Mouse (Mus musculus) hindbrain, embryonic 16.5 days (tissue): ENCODE results near the gene Med1. TPM values are rescaled to one million over a fixed set of nuclear protein-coding genes. Genes with fewer than 3 reads are reported as not detected.
A peak's percentile ranks its signal among the peaks of the same experiment; 100 is the strongest.
"Not testable (repeated sequence)": the region's sequence is repeated elsewhere in the genome, so short reads cannot be mapped to it uniquely, and the experiment has no call there.

Source experiments
- ATAC-seq: fragments of 200-750 bp; cut with Nextera tagmentation; 2 replicates; pipeline ENCODE4 v1.8.0; 2017; ENCODE audit warnings: moderate TSS enrichment, moderate library complexity
- H3K27ac ChIP-seq: fragments of 300-500 bp; sonication (generic); 2 replicates; pipeline ENCODE4 v1.5.1; 2014; ENCODE audit warnings: low read depth, mild to moderate bottlenecking, control low read depth, low read length, moderate library complexity
- H3K27me3 ChIP-seq: fragments of 300-500 bp; sonication (generic); replicated peaks from 2 replicates; pipeline ENCODE4 v1.6.1; 2014; ENCODE audit warnings: low read length; ENCODE audit not compliant: control insufficient read depth, insufficient read depth
- H3K36me3 ChIP-seq: fragments of 300-500 bp; sonication (generic); 2 replicates; pipeline ENCODE4 v1.6.1; 2014; ENCODE audit warnings: mild to moderate bottlenecking, low read length, moderate library complexity, mixed read lengths; ENCODE audit not compliant: control insufficient read depth, insufficient read depth
- H3K4me1 ChIP-seq: fragments of 300-500 bp; sonication (generic); 2 replicates; pipeline ENCODE4 v1.6.1; 2014; ENCODE audit warnings: low read depth, low read length; ENCODE audit not compliant: control insufficient read depth, insufficient read depth
- H3K4me2 ChIP-seq: fragments of 300-500 bp; sonication (generic); 2 replicates; pipeline ENCODE4 v1.6.1; 2014; ENCODE audit warnings: mild to moderate bottlenecking, low read length, control low read depth, moderate library complexity
- H3K4me3 ChIP-seq: fragments of 300-500 bp; sonication (generic); 2 replicates; pipeline ENCODE4 v1.5.1; 2014; ENCODE audit warnings: mild to moderate bottlenecking, low read length, control low read depth, moderate library complexity
- H3K9ac ChIP-seq: fragments of 300-500 bp; sonication (generic); 2 replicates; pipeline ENCODE4 v1.6.1; 2014; ENCODE audit warnings: low read depth, mild to moderate bottlenecking, control low read depth, low read length, moderate library complexity
- H3K9me3 ChIP-seq: fragments of 300-500 bp; sonication (generic); 2 replicates; pipeline ENCODE4 v1.6.1; 2014; ENCODE audit warnings: mild to moderate bottlenecking, low read length, moderate library complexity; ENCODE audit not compliant: control insufficient read depth
- WGBS: fragments of 180-500 bp; shearing (Covaris S2); extraction: QIAGEN DNeasy Blood & Tissue Kit; methylation state at CpG from one replicate; pipeline ENCODE4 v1.1.7; 2014; 5-methylcytosine and 5-hydroxymethylcytosine counted together
- polyA plus RNA-seq: library from polyadenylated mRNA; unstranded; fragments of >200 nt; fragmentation: Nextera tagmentation; extraction: Ambion mirVana; gene quantifications from 2 replicates; pipeline ENCODE4 v1.2.1, GENCODE M21; 2015

Med1 gene
- polyA plus RNA-seq, 1 experiment from 2014 or later: 48.7 TPM

GRCm38 (mm10) chr11:98203351-98203911 is 10.3 kb upstream of the Med1 start:
- under 1% methylated on average over 37 of the region's 37 CpGs for WGBS
- Histone ChIP-seq H3K27me3 (no peaks in the 10 kb centered on the region), H3K9ac (peak overlapping the region; percentile 93), H3K9me3 (no peaks in the 10 kb centered on the region), H3K4me2 (peak overlapping the region; percentile 90), H3K4me1 (peaks cover 23% of the 10 kb centered on the region), H3K27ac (peak overlapping the region; percentile 100), H3K4me3 (peak overlapping the region; percentile 99), H3K36me3 (no peaks in the 10 kb centered on the region)
- ATAC-seq: peak; percentile 61

- Histone ChIP-seq H3K36me3 (no peaks in the 10 kb centered on the region), H3K27me3 (no peaks in the 10 kb centered on the region), H3K27ac (peak within 1 kb of the TSS; percentile 100), H3K4me1 (peaks cover 22% of the 10 kb centered on the region), H3K9me3 (no peaks in the 10 kb centered on the region), H3K4me2 (peak within 1 kb of the TSS; percentile 90), H3K9ac (peak within 1 kb of the TSS; percentile 93), H3K4me3 (peak within 1 kb of the TSS; percentile 99)
- WGBS: under 1% methylated on average over 52 of the region's 63 CpGs
- peak; percentile 94 for ATAC-seq
Observed at GRCm38 (mm10) chr11:98202641-98203350, 9.7 kb upstream of the Med1 start, which contains the start of gene Cdk12. TSS of gene Cdk12 (plus strand) at chr11:98203059.

DNA sequence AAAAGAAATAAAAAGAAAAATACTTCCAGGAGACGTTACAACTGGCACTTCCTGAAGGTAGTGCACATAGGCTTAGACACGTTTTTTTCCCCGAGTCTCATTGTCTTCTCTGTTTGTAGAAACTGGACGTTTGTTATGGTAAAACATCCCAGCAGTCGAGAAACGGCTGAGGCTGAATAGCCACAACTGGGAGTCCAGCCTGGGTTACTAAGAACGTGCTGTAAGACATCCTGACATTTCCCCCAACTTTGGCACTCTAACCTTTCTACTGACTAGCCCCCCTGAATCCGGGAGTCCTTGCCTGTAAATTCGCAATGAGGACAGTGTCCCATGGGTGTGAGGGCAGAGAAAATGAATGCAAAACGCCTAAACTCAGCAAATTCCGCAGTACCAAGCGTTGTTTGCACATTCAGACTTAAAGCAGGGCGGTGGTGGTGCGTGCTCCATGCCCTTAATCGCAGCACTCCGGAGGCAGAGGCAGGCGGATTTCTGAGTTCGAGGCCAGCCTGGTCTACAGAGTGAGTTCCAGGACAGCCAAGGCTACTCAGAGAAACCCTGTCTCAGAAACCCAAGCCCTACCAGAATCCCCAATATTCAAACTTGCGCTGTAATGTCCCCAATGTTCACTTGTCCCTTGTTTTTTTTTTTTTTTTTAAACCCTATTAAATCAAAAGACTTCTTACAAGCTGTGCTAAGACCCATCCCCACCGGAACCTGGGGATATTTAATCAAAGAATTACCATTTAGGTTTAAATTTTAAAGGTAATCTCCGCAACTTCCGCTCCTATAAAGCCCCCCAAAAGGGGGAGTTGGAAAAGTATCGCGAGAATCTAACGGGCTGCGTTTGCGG is 8.9 kb upstream of the Med1 start:
- Histone ChIP-seq H3K36me3 (no peaks in the 10 kb centered on the region), H3K4me2 (peak overlapping the region; percentile 88), H3K27me3 (no peaks in the 10 kb centered on the region), H3K9me3 (no peaks in the 10 kb centered on the region), H3K4me1 (peaks cover 17% of the 10 kb centered on the region), H3K4me3 (peak overlapping the region; percentile 99), H3K9ac (peak overlapping the region; percentile 76), H3K27ac (peak overlapping the region; percentile 78)
- 2% methylated on average over 27 of the region's 27 CpGs for WGBS
- ATAC-seq: no peak

DNA sequence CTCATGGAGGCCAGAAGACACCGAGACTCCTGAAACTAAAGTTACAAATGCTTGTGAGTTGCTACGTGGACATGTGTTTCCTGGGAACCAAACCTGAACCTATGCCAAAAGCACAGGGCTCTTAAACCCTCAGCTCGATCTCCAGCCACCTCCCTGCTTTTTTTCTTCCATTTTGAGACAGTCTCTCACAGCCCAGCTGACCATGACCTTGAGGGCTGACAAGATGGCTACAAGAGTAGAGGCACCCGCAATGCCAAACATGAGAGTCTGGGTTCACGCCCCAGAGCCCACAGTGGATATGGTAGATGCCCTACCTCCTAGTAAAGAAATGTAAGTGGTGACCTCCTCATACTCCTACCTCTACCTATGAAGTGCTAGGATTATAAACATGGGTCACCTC is 2.3 kb downstream of the Med1 start:
- no peak overlapping the region for H3K4me2 ChIP-seq
- no peak for ATAC-seq
- H3K27me3 ChIP-seq: no peaks in the 10 kb centered on the region
- H3K4me3 ChIP-seq: no peak overlapping the region
- H3K9ac ChIP-seq: no peak overlapping the region
- no peaks in the 10 kb centered on the region for H3K9me3 ChIP-seq
- H3K27ac ChIP-seq: no peak overlapping the region
- peaks cover 19% of the 10 kb centered on the region for H3K36me3 ChIP-seq
- WGBS: 82% methylated on average over 5 of the region's 5 CpGs
- H3K4me1 ChIP-seq: peaks cover 6% of the 10 kb centered on the region

GRCm38 (mm10) chr11:98187640-98188395 is 5.3 kb downstream of the Med1 start:
- H3K4me3 ChIP-seq: no peak overlapping the region
- peaks cover 6% of the 10 kb centered on the region for H3K4me1 ChIP-seq
- no peaks in the 10 kb centered on the region for H3K27me3 ChIP-seq
- no peak overlapping the region for H3K9ac ChIP-seq
- no peak overlapping the region for H3K4me2 ChIP-seq
- ATAC-seq: no peak
- H3K9me3 ChIP-seq: no peaks in the 10 kb centered on the region
- 93% methylated on average over 9 of the region's 9 CpGs for WGBS
- peaks cover 34% of the 10 kb centered on the region for H3K36me3 ChIP-seq
- no peak overlapping the region for H3K27ac ChIP-seq

DNA sequence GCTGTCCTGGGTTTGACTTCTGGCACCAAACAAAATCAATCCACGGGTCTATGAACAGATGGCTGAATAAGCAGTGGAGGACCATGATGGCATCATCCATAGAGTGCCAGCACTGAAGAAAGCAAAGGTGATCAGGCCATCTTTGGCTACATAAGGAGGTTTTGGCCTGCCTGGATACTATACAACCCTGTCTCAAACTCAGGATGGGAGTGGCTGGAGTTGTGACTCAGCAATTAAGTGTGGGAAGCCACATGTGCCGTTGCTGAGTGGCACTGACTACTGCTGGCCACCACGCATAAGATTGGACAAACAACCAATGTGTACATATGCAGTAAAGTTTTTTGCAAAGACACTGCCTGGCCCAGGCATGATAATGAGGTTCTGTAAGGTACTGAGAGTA is 10.9 kb downstream of the Med1 start:
- not testable (repeated sequence) for H3K27me3 ChIP-seq, H3K9ac ChIP-seq, H3K4me1 ChIP-seq, H3K9me3 ChIP-seq, H3K4me2 ChIP-seq, H3K4me3 ChIP-seq, ATAC-seq, H3K27ac ChIP-seq
- H3K36me3 ChIP-seq: peaks cover 27% of the 10 kb centered on the region
- WGBS: 96% methylated on average over 3 of the region's 3 CpGs

- no peak overlapping the region for H3K4me3 ChIP-seq
- no peaks in the 10 kb centered on the region for H3K27me3 ChIP-seq
- no peak overlapping the region for H3K4me2 ChIP-seq
- no peaks in the 10 kb centered on the region for H3K9me3 ChIP-seq
- 96% methylated on average over 1 of the region's 1 CpGs for WGBS
- H3K9ac ChIP-seq: no peak overlapping the region
- no peak for ATAC-seq
- peaks cover 31% of the 10 kb centered on the region for H3K36me3 ChIP-seq
- H3K27ac ChIP-seq: no peak overlapping the region
- H3K4me1 ChIP-seq: no peaks in the 10 kb centered on the region
Observed at GRCm38 (mm10) chr11:98168400-98168799, 24.7 kb downstream of the Med1 start.

- Histone ChIP-seq H3K27ac (no peak overlapping the region), H3K4me2 (no peak overlapping the region), H3K27me3 (no peaks in the 10 kb centered on the region), H3K9me3 (no peaks in the 10 kb centered on the region), H3K4me3 (no peak overlapping the region), H3K4me1 (peaks cover 2% of the 10 kb centered on the region; the same call in 1 of the 2 replicates), H3K9ac (no peak overlapping the region), H3K36me3 (peaks cover 24% of the 10 kb centered on the region)
- 85% methylated on average over 6 of the region's 6 CpGs for WGBS
- no peak for ATAC-seq
Observed at GRCm38 (mm10) chr11:98155094-98155493, 38.0 kb downstream of the Med1 start.
